ENCODE assay signal across 9 mouse cellular contexts in genomic region chr16:32666671-32667551, GRCm38 (mm10). TPM values are rescaled to one million over a fixed set of nuclear protein-coding genes. Genes with fewer than 3 reads are reported as not detected.
A peak's percentile ranks its signal among the peaks of the same experiment; 100 is the strongest.
DNase-seq lines count a peak whose midpoint lies in the region; ATAC-seq lines count a peak whose summit lies in the region.
"Had no signal": no experiment of that assay in that cellular context is flagged by ENCODE, and none has a peak within 500 bp of the region (broad histone marks: within the 10 kb centered on the region; RNA-seq: fewer than 3 reads in every experiment).

No protein-coding gene starts in this region.

- H3K27ac ChIP-seq in heart, embryonic 15.5 days: peak overlapping the region; percentile 75
- H3K27ac ChIP-seq in midbrain, embryonic 12.5 days (replicated peaks): peak overlapping the region; percentile 15; the same call in 1 of the 2 replicates
- no peak overlapping the region for H3K27ac ChIP-seq in midbrain, embryonic 16.5 days (ENCODE audit: low read length)
- peak overlapping the region; percentile 20 for H3K27ac ChIP-seq in intestine, embryonic 16.5 days (ENCODE audit: low read length)
- H3K27ac ChIP-seq: limb, embryonic 13.5 days had no signal

- H3K36me3 ChIP-seq in heart, embryonic 15.5 days: peaks cover 4% of the 10 kb centered on the region
- peaks cover 21% of the 10 kb centered on the region for H3K36me3 ChIP-seq in midbrain, embryonic 12.5 days
- peaks cover 14% of the 10 kb centered on the region for H3K36me3 ChIP-seq in midbrain, embryonic 16.5 days (ENCODE audit: control insufficient read depth, insufficient read depth, low read length)
- H3K36me3 ChIP-seq in intestine, embryonic 16.5 days (ENCODE audit: control insufficient read depth, insufficient read depth, low read length): peaks cover 6% of the 10 kb centered on the region

- DNase-seq in heart, postnatal 4 days: no peak
- DNase-seq in urinary bladder, adult 18-20 months (ENCODE audit: low spot score in 2 of 2): no peak
- DNase-seq in adrenal gland, postnatal 4 days (ENCODE audit: low spot score in 2 of 2): no peak

- no peak overlapping the region for H3K9ac ChIP-seq in heart, embryonic 15.5 days
- no peak overlapping the region for H3K9ac ChIP-seq in midbrain, embryonic 12.5 days (replicated peaks)
- no peak overlapping the region for H3K9ac ChIP-seq in midbrain, embryonic 16.5 days (ENCODE audit: low read depth, low read length)
- no peak overlapping the region for H3K9ac ChIP-seq in intestine, embryonic 16.5 days (ENCODE audit: low read depth, low read length)

- no peaks in the 10 kb centered on the region for H3K9me3 ChIP-seq in heart, embryonic 15.5 days (replicated peaks)
- no peaks in the 10 kb centered on the region for H3K9me3 ChIP-seq in midbrain, embryonic 12.5 days
- no peaks in the 10 kb centered on the region for H3K9me3 ChIP-seq in midbrain, embryonic 16.5 days (replicated peaks; ENCODE audit: control insufficient read depth, low read length, poor library complexity, severe bottlenecking)
- no peaks in the 10 kb centered on the region for H3K9me3 ChIP-seq in intestine, embryonic 16.5 days (ENCODE audit: control insufficient read depth, low read length)
- H3K9me3 ChIP-seq: limb, embryonic 13.5 days had no signal

- no peak overlapping the region for H3K4me3 ChIP-seq in heart, embryonic 15.5 days
- H3K4me3 ChIP-seq in midbrain, embryonic 12.5 days: no peak overlapping the region
- no peak overlapping the region for H3K4me3 ChIP-seq in midbrain, embryonic 16.5 days (ENCODE audit: low read depth, low read length)
- H3K4me3 ChIP-seq in intestine, embryonic 16.5 days (ENCODE audit: low read length): no peak overlapping the region
- H3K4me3 ChIP-seq: limb, embryonic 13.5 days had no signal

- H3K27me3 ChIP-seq in heart, embryonic 15.5 days: no peaks in the 10 kb centered on the region
- no peaks in the 10 kb centered on the region for H3K27me3 ChIP-seq in midbrain, embryonic 12.5 days
- H3K27me3 ChIP-seq in midbrain, embryonic 16.5 days (ENCODE audit: control insufficient read depth, insufficient read depth, low read depth, low read length): no peaks in the 10 kb centered on the region
- H3K27me3 ChIP-seq in intestine, embryonic 16.5 days (replicated peaks; ENCODE audit: control insufficient read depth, insufficient read depth, low read length): no peaks in the 10 kb centered on the region
- H3K27me3 ChIP-seq: limb, embryonic 13.5 days had no signal

- ATAC-seq in heart, embryonic 15.5 days (replicated peaks; ENCODE audit: insufficient number of reproducible peaks, insufficient read depth, low FRiP score, low read depth): no peak
- ATAC-seq in midbrain, embryonic 12.5 days (ENCODE audit: low FRiP score, low read depth): no peak
- ATAC-seq in midbrain, embryonic 16.5 days: no peak
- no peak for ATAC-seq in intestine, embryonic 16.5 days
- no peak for ATAC-seq in erythroid progenitor cell, adult 5-6 weeks (replicated peaks; ENCODE audit: low FRiP score, poor library complexity, severe bottlenecking)

- 73% methylated on average over 9 of the region's 9 CpGs for WGBS in heart, embryonic 15.5 days
- 67% methylated on average over 9 of the region's 9 CpGs for WGBS in midbrain, embryonic 12.5 days
- 60% methylated on average over 9 of the region's 9 CpGs for WGBS in midbrain, embryonic 16.5 days
- WGBS in intestine, embryonic 16.5 days: 74% methylated on average over 9 of the region's 9 CpGs

- H3K4me2 ChIP-seq in heart, embryonic 15.5 days: no peak overlapping the region; the same call in 1 of the 2 replicates
- no peak overlapping the region for H3K4me2 ChIP-seq in midbrain, embryonic 12.5 days (replicated peaks)
- no peak overlapping the region for H3K4me2 ChIP-seq in midbrain, embryonic 16.5 days (ENCODE audit: low read length)
- H3K4me2 ChIP-seq in intestine, embryonic 16.5 days (ENCODE audit: low read depth, low read length): no peak overlapping the region
- H3K4me2 ChIP-seq: limb, embryonic 13.5 days had no signal

- peaks cover 81% of the 10 kb centered on the region for H3K4me1 ChIP-seq in heart, embryonic 15.5 days (replicated peaks)
- H3K4me1 ChIP-seq in midbrain, embryonic 12.5 days: peaks cover 44% of the 10 kb centered on the region
- H3K4me1 ChIP-seq in midbrain, embryonic 16.5 days (ENCODE audit: control insufficient read depth, insufficient read depth, low read length): peaks cover 11% of the 10 kb centered on the region; the same call in 1 of the 2 replicates
- H3K4me1 ChIP-seq in intestine, embryonic 16.5 days (ENCODE audit: control insufficient read depth, insufficient read depth, low read length): peaks cover 31% of the 10 kb centered on the region

RNA-seq across cellular contexts. Expression of gene Tnk2, which starts 23.2 kb away (rescaled TPM):
- polyA plus RNA-seq in heart, embryonic 15.5 days (2015; fragmentation: Nextera tagmentation; extraction: Ambion mirVana): 6.9 and 9.5 TPM in 2 replicates
- 10 to 100 TPM; 38.4 to 49.9 TPM for total RNA-seq in heart, postnatal 4 days (2021)
- polyA plus RNA-seq in midbrain, embryonic 12.5 days (2016; fragmentation: Nextera tagmentation; extraction: Ambion mirVana): 9.5 and 11.9 TPM in 2 replicates
- 19.0 and 21.6 TPM in 2 replicates for polyA plus RNA-seq in midbrain, embryonic 16.5 days (2015; fragmentation: Nextera tagmentation; extraction: Ambion mirVana)
- polyA plus RNA-seq in intestine, embryonic 16.5 days (2015; fragmentation: Nextera tagmentation; extraction: Ambion mirVana): 7.5 and 7.7 TPM in 2 replicates
- total RNA-seq in erythroid progenitor cell, adult 5-6 weeks (2015; ENCODE audit: low replicate concordance): 124 and 134 TPM in 2 replicates
- 62.9 and 115 TPM in 2 replicates for total RNA-seq in erythroid progenitor cell, adult 5-6 weeks (2017; ENCODE audit: low replicate concordance)
- total RNA-seq in adrenal gland, postnatal 4 days (2021): 10 to 100 TPM; 75.6 to 77.6 TPM

RNA-seq across cellular contexts. Expression of gene Tfrc, which starts 58.2 kb away (rescaled TPM):
- polyA plus RNA-seq in heart, embryonic 15.5 days (2015; fragmentation: Nextera tagmentation; extraction: Ambion mirVana): 34.5 and 34.8 TPM in 2 replicates
- total RNA-seq in heart, postnatal 4 days (2021): 100 to 1,000 TPM; 139 to 148 TPM
- 61.0 and 64.1 TPM in 2 replicates for polyA plus RNA-seq in midbrain, embryonic 12.5 days (2016; fragmentation: Nextera tagmentation; extraction: Ambion mirVana)
- 33.3 and 40.5 TPM in 2 replicates for polyA plus RNA-seq in midbrain, embryonic 16.5 days (2015; fragmentation: Nextera tagmentation; extraction: Ambion mirVana)
- 56.4 and 64.9 TPM in 2 replicates for polyA plus RNA-seq in intestine, embryonic 16.5 days (2015; fragmentation: Nextera tagmentation; extraction: Ambion mirVana)
- 2,179 and 2,513 TPM in 2 replicates for total RNA-seq in erythroid progenitor cell, adult 5-6 weeks (2015; ENCODE audit: low replicate concordance)
- 2,141 and 2,792 TPM in 2 replicates for total RNA-seq in erythroid progenitor cell, adult 5-6 weeks (2017; ENCODE audit: low replicate concordance)
- total RNA-seq in adrenal gland, postnatal 4 days (2021): 10 to 100 TPM; 57.2 to 75.8 TPM
